Mouse (Mus musculus): ENCODE data around the gene Fermt3. TPM values are rescaled to one million over a fixed set of nuclear protein-coding genes. Genes with fewer than 3 reads are reported as not detected.

The Fermt3 gene
- total and polyA plus RNA-seq, 2 experiments from 2014 or later = 5.1 to 11.1 TPM

GRCm38 (mm10) chr19:6951994-6952711, 67.1 kb downstream of the Fermt3 start:
- WGBS = 1% methylated on average over 31 of the region's 31 CpGs
- H3K27me3 ChIP-seq (ENCODE audit: control insufficient read depth, insufficient read depth, low read length) = no peaks in the 10 kb centered on the region
- H3K4me2 ChIP-seq (ENCODE audit: low read depth, low read length) = peak overlapping the region; percentile 81
- TF ChIP-seq CTCF (IDR thresholded peaks at IDR 0.05; ENCODE audit: low read depth) = no peak
- 0 out of 2 replicates have a peak, but pooled peaks have one; percentile 4 for TF ChIP-seq EP300 (IDR thresholded peaks at IDR 0.05; ENCODE audit: low read depth)
- H3K9me3 ChIP-seq (replicated peaks; ENCODE audit: control insufficient read depth, low read length) = no peaks in the 10 kb centered on the region
- DNase-seq (ENCODE audit: low spot score) (peak; percentile 80), ATAC-seq (ENCODE audit: insufficient read depth, low read depth) (peak; percentile 45)
- peak overlapping the region; percentile 96 for H3K27ac ChIP-seq (ENCODE audit: low read depth)
- H3K36me3 ChIP-seq (replicated peaks; ENCODE audit: control insufficient read depth, insufficient read depth, low read length) = 0 out of 2 replicates have a peak, but pooled peaks cover 7% of the 10 kb centered on the region
- peak overlapping the region; percentile 71 for H3K4me3 ChIP-seq (ENCODE audit: low read depth, low read length)
- H3K4me1 ChIP-seq (ENCODE audit: control insufficient read depth, insufficient read depth) = peaks cover 30% of the 10 kb centered on the region
- peak overlapping the region; percentile 74 for H3K9ac ChIP-seq (replicated peaks; ENCODE audit: low read depth, low read length)

GRCm38 (mm10) chr19:6951381-6951968, 67.8 kb downstream of the Fermt3 start:
- peak overlapping the region; percentile 81 for H3K4me2 ChIP-seq (ENCODE audit: low read depth, low read length)
- H3K4me1 ChIP-seq (ENCODE audit: control insufficient read depth, insufficient read depth) = peaks cover 30% of the 10 kb centered on the region
- peak; percentile 97 for DNase-seq (ENCODE audit: low spot score)
- peak overlapping the region; percentile 96 for H3K27ac ChIP-seq (ENCODE audit: low read depth)
- 0 out of 2 replicates have a peak, but pooled peaks cover 7% of the 10 kb centered on the region for H3K36me3 ChIP-seq (replicated peaks; ENCODE audit: control insufficient read depth, insufficient read depth, low read length)
- TF ChIP-seq EP300 (IDR thresholded peaks at IDR 0.05; ENCODE audit: low read depth) (peak; percentile 94), CTCF (IDR thresholded peaks at IDR 0.05; ENCODE audit: low read depth) (no peak)
- H3K4me3 ChIP-seq (ENCODE audit: low read depth, low read length) = peak overlapping the region; percentile 71
- no peaks in the 10 kb centered on the region for H3K9me3 ChIP-seq (replicated peaks; ENCODE audit: control insufficient read depth, low read length)
- peak overlapping the region; percentile 74 for H3K9ac ChIP-seq (replicated peaks; ENCODE audit: low read depth, low read length)
- WGBS = under 1% methylated on average over 35 of the region's 35 CpGs
- ATAC-seq (ENCODE audit: insufficient read depth, low read depth) = peak; percentile 75
- no peaks in the 10 kb centered on the region for H3K27me3 ChIP-seq (ENCODE audit: control insufficient read depth, insufficient read depth, low read length)

- H3K4me2 ChIP-seq (ENCODE audit: low read depth, low read length) = peak overlapping the region; percentile 81
- DNase-seq (ENCODE audit: low spot score) (peak; percentile 73), ATAC-seq (ENCODE audit: insufficient read depth, low read depth) (peak; percentile 14; the same call in 1 of the 2 replicates)
- peaks cover 26% of the 10 kb centered on the region for H3K4me1 ChIP-seq (ENCODE audit: control insufficient read depth, insufficient read depth)
- TF ChIP-seq EP300 (IDR thresholded peaks at IDR 0.05; ENCODE audit: low read depth) = no peak
- no peak for TF ChIP-seq CTCF (IDR thresholded peaks at IDR 0.05; ENCODE audit: low read depth)
- H3K27ac ChIP-seq (ENCODE audit: low read depth) = peak overlapping the region; percentile 96
- WGBS = under 1% methylated on average over 28 of the region's 28 CpGs
- H3K9ac ChIP-seq (replicated peaks; ENCODE audit: low read depth, low read length) = peak overlapping the region; percentile 74
- no peaks in the 10 kb centered on the region for H3K9me3 ChIP-seq (replicated peaks; ENCODE audit: control insufficient read depth, low read length)
- no peaks in the 10 kb centered on the region for H3K27me3 ChIP-seq (ENCODE audit: control insufficient read depth, insufficient read depth, low read length)
- peak overlapping the region; percentile 71 for H3K4me3 ChIP-seq (ENCODE audit: low read depth, low read length)
- H3K36me3 ChIP-seq (replicated peaks; ENCODE audit: control insufficient read depth, insufficient read depth, low read length) = 0 out of 2 replicates have a peak, but pooled peaks cover 11% of the 10 kb centered on the region
These were observed 68.6 kb downstream of the Fermt3 start for GRCm38 (mm10) chr19:6950613-6951153.

- Histone ChIP-seq H3K4me3 (ENCODE audit: low read depth, low read length) (peak overlapping the region; percentile 71), H3K27me3 (ENCODE audit: control insufficient read depth, insufficient read depth, low read length) (no peaks in the 10 kb centered on the region), H3K36me3 (replicated peaks; ENCODE audit: control insufficient read depth, insufficient read depth, low read length) (0 out of 2 replicates have a peak, but pooled peaks cover 7% of the 10 kb centered on the region), H3K9me3 (replicated peaks; ENCODE audit: control insufficient read depth, low read length) (no peaks in the 10 kb centered on the region), H3K4me1 (ENCODE audit: control insufficient read depth, insufficient read depth) (peaks cover 22% of the 10 kb centered on the region), H3K9ac (replicated peaks; ENCODE audit: low read depth, low read length) (peak overlapping the region; percentile 74; the same call in 1 of the 2 replicates), H3K4me2 (ENCODE audit: low read depth, low read length) (peak overlapping the region; percentile 81), H3K27ac (ENCODE audit: low read depth) (0 out of 2 replicates have a peak overlapping the region, but pooled peaks have one; percentile 96)
- no peak for ATAC-seq (ENCODE audit: insufficient read depth, low read depth)
- no peak for TF ChIP-seq CTCF (IDR thresholded peaks at IDR 0.05; ENCODE audit: low read depth)
- TF ChIP-seq EP300 (IDR thresholded peaks at IDR 0.05; ENCODE audit: low read depth) = no peak
- no peak for DNase-seq (ENCODE audit: low spot score)
- 55% methylated on average over 5 of the region's 5 CpGs for WGBS
These were observed 69.3 kb downstream of the Fermt3 start for GRCm38 (mm10) chr19:6949951-6950350.

- no peak overlapping the region for H3K9ac ChIP-seq (replicated peaks; ENCODE audit: low read depth, low read length)
- no peak overlapping the region for H3K4me2 ChIP-seq (ENCODE audit: low read depth, low read length)
- H3K4me1 ChIP-seq (ENCODE audit: control insufficient read depth, insufficient read depth) = peaks cover 22% of the 10 kb centered on the region
- no peak overlapping the region for H3K4me3 ChIP-seq (ENCODE audit: low read depth, low read length)
- TF ChIP-seq EP300 (IDR thresholded peaks at IDR 0.05; ENCODE audit: low read depth) = no peak
- 91% methylated on average over 5 of the region's 5 CpGs for WGBS
- H3K27me3 ChIP-seq (ENCODE audit: control insufficient read depth, insufficient read depth, low read length) = no peaks in the 10 kb centered on the region
- no peak for ATAC-seq (ENCODE audit: insufficient read depth, low read depth)
- no peaks in the 10 kb centered on the region for H3K9me3 ChIP-seq (replicated peaks; ENCODE audit: control insufficient read depth, low read length)
- no peak overlapping the region for H3K27ac ChIP-seq (ENCODE audit: low read depth)
- no peak for DNase-seq (ENCODE audit: low spot score)
- 0 out of 2 replicates have a peak, but pooled peaks cover 4% of the 10 kb centered on the region for H3K36me3 ChIP-seq (replicated peaks; ENCODE audit: control insufficient read depth, insufficient read depth, low read length)
These were observed 69.7 kb downstream of the Fermt3 start for GRCm38 (mm10) chr19:6949532-6949931.

Other genes starting within 250 kb of the Fermt3 start
- gene Rps6ka4, start 178.8 kb downstream of the Fermt3 start, total RNA-seq (2014; rRNA removed; ENCODE audit: low replicate concordance) = 16.6 and 30.3 TPM in 2 replicates
- 12.4 and 13.4 TPM in 2 replicates for gene Rps6ka4, start 178.8 kb downstream of the Fermt3 start, polyA plus RNA-seq (2015; fragmentation: Nextera tagmentation; extraction: Ambion mirVana)
- 0.11 and 2.7 TPM in 2 replicates for gene Ccdc88b, start 161.3 kb downstream of the Fermt3 start, total RNA-seq (2014; rRNA removed; ENCODE audit: low replicate concordance)
- 0.08 and 0.36 TPM in 2 replicates for gene Ccdc88b, start 161.3 kb downstream of the Fermt3 start, polyA plus RNA-seq (2015; fragmentation: Nextera tagmentation; extraction: Ambion mirVana)
- gene Trmt112, start 109.8 kb downstream of the Fermt3 start, total RNA-seq (2014; rRNA removed; ENCODE audit: low replicate concordance) = 61.8 and 61.9 TPM in 2 replicates
- 57.6 and 61.4 TPM in 2 replicates for gene Trmt112, start 109.8 kb downstream of the Fermt3 start, polyA plus RNA-seq (2015; fragmentation: Nextera tagmentation; extraction: Ambion mirVana)
- 215 and 344 TPM in 2 replicates for gene Prdx5, start 109.4 kb downstream of the Fermt3 start, total RNA-seq (2014; rRNA removed; ENCODE audit: low replicate concordance)
- gene Prdx5, start 109.4 kb downstream of the Fermt3 start, polyA plus RNA-seq (2015; fragmentation: Nextera tagmentation; extraction: Ambion mirVana) = 623 and 629 TPM in 2 replicates
- gene Esrra, start 97.7 kb downstream of the Fermt3 start, total RNA-seq (2014; rRNA removed; ENCODE audit: low replicate concordance) = 189 and 194 TPM in 2 replicates
- gene Esrra, start 97.7 kb downstream of the Fermt3 start, polyA plus RNA-seq (2015; fragmentation: Nextera tagmentation; extraction: Ambion mirVana) = 49.1 and 51.7 TPM in 2 replicates
- not detected in 2 replicates for gene Catsperz, start 94.1 kb downstream of the Fermt3 start, total RNA-seq (2014; rRNA removed; ENCODE audit: low replicate concordance)
- gene Catsperz, start 94.1 kb downstream of the Fermt3 start, polyA plus RNA-seq (2015; fragmentation: Nextera tagmentation; extraction: Ambion mirVana) = 2.2 and 2.5 TPM in 2 replicates
- not detected in 2 replicates for gene Kcnk4, start 85.0 kb downstream of the Fermt3 start, total RNA-seq (2014; rRNA removed; ENCODE audit: low replicate concordance)
- 0.04 and 0.30 TPM in 2 replicates for gene Kcnk4, start 85.0 kb downstream of the Fermt3 start, polyA plus RNA-seq (2015; fragmentation: Nextera tagmentation; extraction: Ambion mirVana)
- 46.8 and 76.0 TPM in 2 replicates for gene Bad, start 77.6 kb downstream of the Fermt3 start, total RNA-seq (2014; rRNA removed; ENCODE audit: low replicate concordance)
- 60.7 and 62.6 TPM in 2 replicates for gene Bad, start 77.6 kb downstream of the Fermt3 start, polyA plus RNA-seq (2015; fragmentation: Nextera tagmentation; extraction: Ambion mirVana)
- 23.4 and 46.1 TPM in 2 replicates for gene Gpr137, start 77.0 kb downstream of the Fermt3 start, total RNA-seq (2014; rRNA removed; ENCODE audit: low replicate concordance)
- 16.8 and 20.9 TPM in 2 replicates for gene Gpr137, start 77.0 kb downstream of the Fermt3 start, polyA plus RNA-seq (2015; fragmentation: Nextera tagmentation; extraction: Ambion mirVana)
- 88.3 and 100 TPM in 2 replicates for gene Ppp1r14b, start 44.5 kb downstream of the Fermt3 start, total RNA-seq (2014; rRNA removed; ENCODE audit: low replicate concordance)
- gene Ppp1r14b, start 44.5 kb downstream of the Fermt3 start, polyA plus RNA-seq (2015; fragmentation: Nextera tagmentation; extraction: Ambion mirVana) = 128 and 132 TPM in 2 replicates
- gene Plcb3, start 43.0 kb downstream of the Fermt3 start, total RNA-seq (2014; rRNA removed; ENCODE audit: low replicate concordance) = 24.9 and 46.0 TPM in 2 replicates
- 8.3 and 8.6 TPM in 2 replicates for gene Plcb3, start 43.0 kb downstream of the Fermt3 start, polyA plus RNA-seq (2015; fragmentation: Nextera tagmentation; extraction: Ambion mirVana)
- 0.65 and 8.5 TPM in 2 replicates for gene Fkbp2, start 39.0 kb downstream of the Fermt3 start, total RNA-seq (2014; rRNA removed; ENCODE audit: low replicate concordance)
- gene Fkbp2, start 39.0 kb downstream of the Fermt3 start, polyA plus RNA-seq (2015; fragmentation: Nextera tagmentation; extraction: Ambion mirVana) = 59.9 and 65.2 TPM in 2 replicates
- gene Vegfb, start 31.8 kb downstream of the Fermt3 start, total RNA-seq (2014; rRNA removed; ENCODE audit: low replicate concordance) = 74.8 and 122 TPM in 2 replicates
- 193 and 194 TPM in 2 replicates for gene Vegfb, start 31.8 kb downstream of the Fermt3 start, polyA plus RNA-seq (2015; fragmentation: Nextera tagmentation; extraction: Ambion mirVana)
- 51.4 and 75.2 TPM in 2 replicates for gene Dnajc4, start 26.9 kb downstream of the Fermt3 start, total RNA-seq (2014; rRNA removed; ENCODE audit: low replicate concordance)
- 58.5 and 59.7 TPM in 2 replicates for gene Dnajc4, start 26.9 kb downstream of the Fermt3 start, polyA plus RNA-seq (2015; fragmentation: Nextera tagmentation; extraction: Ambion mirVana)
- gene Nudt22, start 23.4 kb downstream of the Fermt3 start, total RNA-seq (2014; rRNA removed; ENCODE audit: low replicate concordance) = 42.1 and 45.3 TPM in 2 replicates
- gene Nudt22, start 23.4 kb downstream of the Fermt3 start, polyA plus RNA-seq (2015; fragmentation: Nextera tagmentation; extraction: Ambion mirVana) = 48.1 and 49.5 TPM in 2 replicates
- 12.6 and 32.0 TPM in 2 replicates for gene Trpt1, start 23.3 kb downstream of the Fermt3 start, total RNA-seq (2014; rRNA removed; ENCODE audit: low replicate concordance)
- gene Trpt1, start 23.3 kb downstream of the Fermt3 start, polyA plus RNA-seq (2015; fragmentation: Nextera tagmentation; extraction: Ambion mirVana) = 27.1 and 28.4 TPM in 2 replicates
- gene Stip1, start 20.5 kb upstream of the Fermt3 start, total RNA-seq (2014; rRNA removed; ENCODE audit: low replicate concordance) = 94.6 and 99.7 TPM in 2 replicates
- 98.3 and 98.5 TPM in 2 replicates for gene Stip1, start 20.5 kb upstream of the Fermt3 start, polyA plus RNA-seq (2015; fragmentation: Nextera tagmentation; extraction: Ambion mirVana)
- gene Macrod1, start 37.3 kb upstream of the Fermt3 start, total RNA-seq (2014; rRNA removed; ENCODE audit: low replicate concordance) = 122 and 170 TPM in 2 replicates
- 112 and 113 TPM in 2 replicates for gene Macrod1, start 37.3 kb upstream of the Fermt3 start, polyA plus RNA-seq (2015; fragmentation: Nextera tagmentation; extraction: Ambion mirVana)
- gene Flrt1, start 86.3 kb upstream of the Fermt3 start, total RNA-seq (2014; rRNA removed; ENCODE audit: low replicate concordance) = 0.23 and 0.89 TPM in 2 replicates
- 1.0 TPM in 2 replicates for gene Flrt1, start 86.3 kb upstream of the Fermt3 start, polyA plus RNA-seq (2015; fragmentation: Nextera tagmentation; extraction: Ambion mirVana)
- 127 and 139 TPM in 2 replicates for gene Otub1, start 186.8 kb upstream of the Fermt3 start, total RNA-seq (2014; rRNA removed; ENCODE audit: low replicate concordance)
- 117 and 132 TPM in 2 replicates for gene Otub1, start 186.8 kb upstream of the Fermt3 start, polyA plus RNA-seq (2015; fragmentation: Nextera tagmentation; extraction: Ambion mirVana)
- gene Cox8a, start 198.1 kb upstream of the Fermt3 start, total RNA-seq (2014; rRNA removed; ENCODE audit: low replicate concordance) = 1,841 and 2,074 TPM in 2 replicates
- gene Cox8a, start 198.1 kb upstream of the Fermt3 start, polyA plus RNA-seq (2015; fragmentation: Nextera tagmentation; extraction: Ambion mirVana) = 3,012 and 3,042 TPM in 2 replicates
- 30.2 and 44.0 TPM in 2 replicates for gene Naa40, start 221.7 kb upstream of the Fermt3 start, total RNA-seq (2014; rRNA removed; ENCODE audit: low replicate concordance)
- 27.8 and 30.4 TPM in 2 replicates for gene Naa40, start 221.7 kb upstream of the Fermt3 start, polyA plus RNA-seq (2015; fragmentation: Nextera tagmentation; extraction: Ambion mirVana)
- 18.5 and 40.0 TPM in 2 replicates for gene Rcor2, start 247.9 kb upstream of the Fermt3 start, total RNA-seq (2014; rRNA removed; ENCODE audit: low replicate concordance)
- gene Rcor2, start 247.9 kb upstream of the Fermt3 start, polyA plus RNA-seq (2015; fragmentation: Nextera tagmentation; extraction: Ambion mirVana) = 8.5 and 9.7 TPM in 2 replicates

All from heart, postnatal 0 days (tissue).